Mouse (Mus musculus) adrenal gland, postnatal 36 days (tissue): ENCODE measurements around the gene Ndufaf3. TPM values are rescaled to one million over a fixed set of nuclear protein-coding genes. Genes with fewer than 3 reads are reported as not detected.
"Not testable (repeated sequence)": the region's sequence is repeated elsewhere in the genome, so short reads cannot be mapped to it uniquely, and the experiment has no call there.

Source experiments
- DNase-seq, 2 experiments: peaks; one replicate each; pipeline ENCODE4 v3.0.0; 2021; ENCODE audit warnings: mixed read lengths in 1 of 2
- long read RNA-seq, 2 experiments: library from polyadenylated mRNA; stranded (forward); transcript quantifications; one replicate each; pipeline ENCODE4 v2.0.0; 2021; ENCODE audit warnings: borderline sequencing depth in 2 of 2
- total RNA-seq, 2 experiments: library from RNA; stranded (reverse); gene quantifications; 2 replicates each; pipeline ENCODE4 v1.2.3; 2021

Gene Ndufaf3
- total RNA-seq, result 10 to 100 TPM; 63.6 to 75.4 TPM
- long read RNA-seq, experiment 1, transcript Ndufaf3-201 (5 exons, 1,487 nt), result major isoform, 77 of 82 reads
- long read RNA-seq, experiment 1, partial matches to known transcripts, result 4 of 82 reads
- long read RNA-seq, experiment 1, other reads (novel, unspliced or antisense), result 1 of 82 reads
- long read RNA-seq, experiment 2, transcript Ndufaf3-201 (5 exons, 1,487 nt), result major isoform, 19 of 20 reads
- long read RNA-seq, experiment 2, partial matches to known transcripts, result 0 of 20 reads
- long read RNA-seq, experiment 2, other reads (novel, unspliced or antisense), result 0 of 20 reads

- peak; percentile 97 to 98 for DNase-seq
Observed at GRCm38 (mm10) chr9:108566815-108567776, at the start of gene Ndufaf3. Gene Ndufaf3, minus strand, starts transcription at chr9:108567434.

GRCm38 (mm10) chr9:108611488-108611887, 44.3 kb upstream of the Ndufaf3 start:
- DNase-seq, result no peak

DNA sequence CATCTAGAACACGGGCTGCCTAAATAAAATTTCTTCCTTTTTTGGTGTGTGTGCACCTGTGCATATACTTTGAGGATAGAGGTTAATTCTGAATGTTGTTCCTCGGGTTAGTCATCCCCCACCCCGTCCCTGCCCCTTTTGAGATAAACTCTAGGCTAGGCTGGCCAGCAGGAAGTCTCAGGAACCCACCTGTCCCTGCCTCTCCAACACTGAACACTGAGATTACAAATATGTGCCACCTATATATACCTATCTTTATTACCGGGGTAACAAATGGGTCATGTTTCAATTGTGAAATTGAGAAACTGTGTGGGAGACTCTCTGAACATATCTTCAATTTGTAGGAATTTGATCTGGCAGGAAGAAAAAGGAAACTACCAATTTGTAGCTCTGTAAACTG, 41.7 kb upstream of the Ndufaf3 start:
- DNase-seq, result no peak

GRCm38 (mm10) chr9:108607929-108608328, 40.7 kb upstream of the Ndufaf3 start:
- DNase-seq, result not testable (repeated sequence)

DNA sequence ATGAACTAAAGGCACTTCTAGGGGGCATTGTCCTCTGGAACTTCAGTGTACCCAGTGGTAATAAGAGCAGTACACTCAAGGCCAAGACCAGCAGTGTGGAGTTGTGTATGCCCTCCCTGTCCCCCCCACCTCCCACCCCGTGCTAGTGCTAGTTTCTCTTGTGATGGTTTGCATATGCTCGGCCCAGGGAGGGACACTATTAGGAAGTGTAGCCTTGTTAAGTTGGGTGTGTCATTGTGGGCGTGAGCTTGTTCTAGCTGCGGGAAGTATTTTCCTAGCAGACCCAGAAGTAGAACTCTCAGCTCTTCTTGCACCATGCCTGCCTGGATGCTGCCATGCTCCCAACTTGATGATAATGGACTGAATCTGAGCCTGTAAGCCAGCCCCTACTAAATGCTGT, 34.8 kb upstream of the Ndufaf3 start:
- no peak for DNase-seq

DNA sequence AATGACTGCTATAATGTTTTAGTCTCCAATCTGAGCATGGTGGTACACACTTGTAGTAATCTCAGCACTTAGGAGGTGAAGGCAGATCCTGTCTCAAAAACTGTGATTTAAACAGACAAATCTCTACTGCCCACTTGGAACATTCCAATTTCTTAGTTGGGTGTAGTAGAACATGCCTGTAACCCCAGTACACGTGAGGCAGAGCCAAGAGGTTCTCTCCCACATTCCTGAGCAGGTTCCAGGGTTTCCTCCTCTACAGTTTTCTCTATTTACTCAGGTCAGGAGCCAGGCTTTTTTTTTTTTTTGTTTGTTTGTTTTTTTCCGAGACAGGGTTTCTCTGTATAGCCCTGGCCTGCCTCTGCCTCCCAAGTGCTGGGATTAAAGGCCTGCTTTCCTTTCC, 32.8 kb upstream of the Ndufaf3 start:
- no peak for DNase-seq

DNA sequence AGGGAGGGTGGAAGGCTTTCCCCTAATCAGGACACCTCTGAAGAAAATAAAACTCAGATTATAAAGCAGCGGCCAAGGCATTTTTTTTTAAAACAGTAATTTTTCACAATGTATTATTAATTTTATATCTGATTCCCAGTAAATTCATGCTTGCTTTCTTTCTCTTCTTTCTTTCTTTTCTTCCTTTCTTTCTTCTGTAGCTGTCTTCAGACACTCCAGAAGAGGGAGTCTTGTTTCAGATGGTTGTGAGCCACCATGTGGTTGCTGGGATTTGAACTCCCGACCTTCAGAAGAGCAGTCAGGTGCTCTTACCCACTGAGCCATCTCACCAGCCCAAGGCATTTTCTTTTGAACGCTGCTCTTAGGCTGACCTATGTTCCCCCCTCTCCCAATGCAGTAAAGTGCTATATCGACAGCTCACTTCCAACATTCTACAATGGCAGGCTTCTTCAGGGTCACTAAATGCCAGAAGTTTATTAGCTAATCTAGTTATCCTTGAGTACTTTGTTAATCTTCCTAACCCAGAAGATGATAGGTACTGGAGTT, 31.9 kb upstream of the Ndufaf3 start:
- no peak for DNase-seq

DNA sequence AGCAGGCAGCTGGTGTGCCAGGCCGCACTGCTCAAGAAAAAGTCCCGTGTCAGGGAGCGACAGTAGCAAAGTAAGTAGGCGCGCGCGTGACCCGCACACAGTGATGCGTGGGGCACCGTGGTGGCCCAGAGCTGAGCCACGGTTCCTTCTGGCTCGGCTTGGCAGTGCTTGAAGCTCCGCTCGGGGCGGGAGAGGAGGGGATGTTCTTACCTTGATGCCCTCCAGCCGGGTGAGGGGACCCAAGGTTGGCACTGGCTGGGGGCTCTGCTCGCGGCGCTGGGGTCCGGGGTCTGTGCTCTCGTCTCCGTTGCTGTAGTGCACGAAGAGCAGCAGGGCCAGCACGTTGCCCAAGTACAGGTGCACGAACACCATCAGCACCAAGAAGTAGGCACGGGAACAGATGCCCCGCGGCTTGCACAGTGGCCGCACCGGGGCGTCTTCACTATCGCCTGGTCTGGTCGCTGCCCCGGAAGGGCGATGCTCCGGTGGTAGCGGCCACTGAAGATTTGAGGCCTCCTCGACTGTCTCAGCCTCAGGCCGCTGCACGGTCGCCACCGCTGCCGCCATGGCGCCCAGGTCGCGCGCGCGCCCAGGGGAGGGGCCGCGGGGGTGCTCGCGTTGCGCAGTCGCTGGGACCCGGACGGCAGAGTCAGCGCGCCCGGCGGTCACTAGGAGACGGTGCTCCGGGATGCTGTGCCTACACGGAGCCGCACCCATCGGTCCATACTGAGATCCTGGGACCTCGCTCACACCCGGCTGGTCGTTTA, 29.9 kb upstream of the Ndufaf3 start, which contains the start of gene P4htm:
P4htm (minus strand) TSS at position 670 of the 767 bp plus-strand sequence.
- peak; percentile 79 to 86 for DNase-seq

DNA sequence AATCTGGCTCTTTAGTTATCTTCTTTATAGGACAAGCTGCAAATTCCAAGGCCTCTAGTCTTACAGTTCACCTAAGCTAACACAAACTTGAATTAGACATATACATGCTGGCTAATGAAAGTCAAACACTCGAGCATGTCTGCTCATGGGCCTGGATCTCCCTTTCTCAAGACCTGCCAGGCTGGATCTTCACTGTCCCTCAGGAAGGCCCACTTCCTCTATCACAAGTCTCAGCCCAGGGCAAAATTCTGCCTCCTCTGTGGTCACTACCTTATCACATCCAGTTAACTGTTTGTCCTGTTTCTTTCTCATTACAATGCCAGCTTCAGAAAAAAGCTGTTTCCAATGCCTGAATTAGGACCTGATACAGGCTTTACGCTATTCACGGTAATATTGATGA, 27.1 kb upstream of the Ndufaf3 start:
- no peak for DNase-seq

GRCm38 (mm10) chr9:108591462-108591861, 24.2 kb upstream of the Ndufaf3 start:
- DNase-seq, result no peak

GRCm38 (mm10) chr9:108589229-108589628, 22.0 kb upstream of the Ndufaf3 start:
- DNase-seq, result no peak

- peak; percentile 74 to 77 for DNase-seq
Observed at GRCm38 (mm10) chr9:108587571-108588180, 20.4 kb upstream of the Ndufaf3 start.

- DNase-seq, result peak; percentile 62 to 69
Observed at GRCm38 (mm10) chr9:108579344-108579690, 12.1 kb upstream of the Ndufaf3 start.

DNA sequence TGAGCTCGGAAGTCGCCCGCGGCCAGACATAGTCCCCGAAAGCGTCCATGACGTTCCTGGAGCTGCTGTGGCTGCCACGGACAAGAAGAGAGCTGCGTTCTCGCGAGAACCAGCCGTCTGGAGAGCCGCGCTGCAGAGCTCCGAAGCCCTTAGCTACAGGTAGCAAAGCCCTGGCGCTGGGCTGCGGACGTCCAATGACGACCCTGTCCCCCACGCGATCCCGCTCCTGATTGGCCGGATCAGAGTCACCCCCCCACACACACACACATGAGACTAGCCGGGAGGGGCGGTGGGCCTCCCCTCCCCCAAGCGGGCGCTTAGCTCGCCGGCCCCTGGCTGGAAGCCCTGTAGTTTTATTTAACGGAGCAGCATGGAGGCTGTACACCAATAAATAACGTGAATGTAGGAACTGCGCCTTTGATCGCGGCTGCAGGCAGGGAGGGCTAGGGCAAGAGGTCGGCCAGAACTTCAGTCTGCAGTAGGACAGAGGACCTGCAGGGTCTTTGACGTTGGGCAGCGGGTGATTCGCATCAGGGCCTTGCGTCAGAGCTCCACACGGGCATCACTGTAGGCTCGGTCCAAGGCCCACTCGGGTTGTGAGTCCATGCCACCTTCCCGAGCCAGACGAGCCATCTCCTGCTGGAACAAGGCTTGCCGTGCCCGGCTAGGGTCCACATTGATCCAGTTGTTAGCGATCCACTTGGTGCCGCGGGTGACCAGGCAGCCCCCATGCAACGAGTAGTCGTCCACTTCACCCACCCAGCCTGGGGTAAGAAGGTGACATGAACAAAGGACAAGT, 11.5 kb upstream of the Ndufaf3 start, which contains the start of gene Wdr6:
Wdr6 (minus strand) TSS at position 195 of the 799 bp plus-strand sequence.
- DNase-seq, result peak; percentile 94 to 96

DNA sequence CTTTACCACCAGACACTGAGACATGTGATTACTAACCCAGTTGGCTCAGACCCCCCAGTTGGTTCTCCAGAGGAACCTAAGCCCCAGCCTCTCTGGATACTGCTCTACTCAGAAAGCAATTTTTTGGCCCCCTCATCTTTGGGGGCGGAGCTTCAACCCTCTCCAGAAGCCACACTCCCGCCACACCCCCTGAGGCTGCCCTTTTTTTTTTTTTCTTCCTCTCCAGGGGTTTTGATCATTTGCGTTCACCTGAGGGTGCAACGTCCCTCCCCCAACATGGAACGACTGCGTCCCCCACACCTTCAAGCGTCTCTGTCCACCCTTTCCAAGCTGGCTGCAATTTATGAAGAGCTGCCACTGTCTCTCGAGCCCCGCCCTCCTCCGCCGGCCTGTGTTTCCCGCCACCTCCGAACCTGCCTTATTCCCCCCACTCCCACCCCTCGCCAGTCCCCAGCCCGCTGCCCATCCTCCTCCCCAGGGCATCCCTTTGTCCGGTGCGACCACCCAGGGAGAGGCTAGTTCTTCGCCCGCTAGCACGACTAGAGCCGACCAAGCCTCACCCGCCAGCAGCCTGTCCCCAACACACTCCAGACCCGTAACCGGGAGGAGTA, 10.8 kb upstream of the Ndufaf3 start:
- peak; percentile 59 to 79 for DNase-seq

GRCm38 (mm10) chr9:108577025-108577424, 9.8 kb upstream of the Ndufaf3 start:
- DNase-seq, result no peak

GRCm38 (mm10) chr9:108575321-108576297, 8.4 kb upstream of the Ndufaf3 start:
- no peak for DNase-seq

GRCm38 (mm10) chr9:108574921-108575320, 7.7 kb upstream of the Ndufaf3 start:
- no peak for DNase-seq
